Mouse (Mus musculus) midbrain, embryonic 10.5 days (tissue): ENCODE results near the gene Pla2g2c. TPM values are rescaled to one million over a fixed set of nuclear protein-coding genes. Genes with fewer than 3 reads are reported as not detected.

Source experiments
- polyA plus RNA-seq: library from polyadenylated mRNA; unstranded; fragments of >200 nt; fragmentation: Nextera tagmentation; extraction: Ambion mirVana; gene quantifications from 2 replicates; pipeline ENCODE4 v1.2.1, GENCODE M21; 2016

The Pla2g2c gene
- polyA plus RNA-seq, 1 experiment from 2014 or later: 0.62 TPM

Other genes with a start within 250 kb of the Pla2g2c start
- 0.33 and 0.46 TPM in 2 replicates for gene Vwa5b1, start 88.9 kb upstream of the Pla2g2c start, polyA plus RNA-seq
- gene Ubxn10, start 12.4 kb downstream of the Pla2g2c start, polyA plus RNA-seq: 1.8 and 2.1 TPM in 2 replicates
- gene Pla2g2f, start 32.8 kb downstream of the Pla2g2c start, polyA plus RNA-seq: 0.47 and 0.62 TPM in 2 replicates
- gene Pla2g2d, start 50.9 kb downstream of the Pla2g2c start, polyA plus RNA-seq: 0.56 and 0.78 TPM in 2 replicates
- gene Pla2g5, start 138.7 kb downstream of the Pla2g2c start, polyA plus RNA-seq: 0.22 and 0.37 TPM in 2 replicates
- not detected in 2 replicates for gene Gm13030, start 149.2 kb downstream of the Pla2g2c start, polyA plus RNA-seq
- gene Pla2g2e, start 153.2 kb downstream of the Pla2g2c start, polyA plus RNA-seq: not detected in 2 replicates
- gene Otud3, start 189.2 kb downstream of the Pla2g2c start, polyA plus RNA-seq: 2.1 and 3.0 TPM in 2 replicates
- gene Rnf186, start 242.3 kb downstream of the Pla2g2c start, polyA plus RNA-seq: not detected in 2 replicates
- gene Tmco4, start 248.1 kb downstream of the Pla2g2c start, polyA plus RNA-seq: 0.87 and 0.98 TPM in 2 replicates